Mouse (Mus musculus): ENCODE results near the gene Otop2. TPM values are rescaled to one million over a fixed set of nuclear protein-coding genes. Genes with fewer than 3 reads are reported as not detected.
A peak's percentile ranks its signal among the peaks of the same experiment; 100 is the strongest.

Otop2 gene
- total and polyA plus RNA-seq, 3 experiments: not detected

DNA sequence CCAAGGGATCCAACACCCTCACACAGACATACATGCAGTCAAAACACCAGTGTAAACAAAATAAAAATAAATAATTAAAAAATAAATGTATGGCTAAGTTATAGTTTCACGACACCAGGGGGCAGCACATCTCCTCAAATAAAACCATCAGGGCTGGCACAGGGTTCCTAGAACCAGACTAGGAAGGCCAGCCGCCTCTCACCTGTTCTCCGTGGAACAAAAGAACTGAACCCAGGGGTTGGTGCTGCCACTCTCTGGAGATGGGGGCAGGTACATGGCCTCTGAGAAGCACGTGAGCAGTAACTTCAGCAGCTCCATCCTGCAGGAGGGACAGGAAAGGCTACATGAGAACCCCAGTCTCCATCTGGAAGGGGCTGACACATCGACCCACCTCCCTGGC, 51.5 kb downstream of the Otop2 start:
- Histone ChIP-seq H3K4me3 (replicated peaks in 1 of 3; ENCODE audit: low read depth in 2 of 3, low read length in 2 of 3, poor library complexity in 1 of 3) (no peak overlapping the region), H3K79me2 (replicated peaks; ENCODE audit: control insufficient read depth, extremely low read depth, insufficient read depth, poor library complexity, severe bottlenecking) (no peaks in the 10 kb centered on the region), H3K36me3 (replicated peaks in 1 of 2; ENCODE audit: control insufficient read depth in 1 of 2, insufficient read depth in 1 of 2, low read length in 1 of 2) (no peaks in the 10 kb centered on the region), H3K9me3 (replicated peaks; ENCODE audit: low read length) (peaks cover 10% of the 10 kb centered on the region), H3K27ac (ENCODE audit: insufficient read depth, low read depth) (no peak overlapping the region), H3K9ac (ENCODE audit: insufficient read depth, low read depth) (no peak overlapping the region), H3K4me2 (ENCODE audit: insufficient read depth, low read depth, poor library complexity, severe bottlenecking) (no peak overlapping the region), H3K4me1 (ENCODE audit: control insufficient read depth in 1 of 2, insufficient read depth in 2 of 2) (peaks cover 3% of the 10 kb centered on the region in 2 experiments; a peak in 2 of 4 replicates), H3K27me3 (replicated peaks) (peaks cover 88% of the 10 kb centered on the region)
- in situ Hi-C loops (cut with MboI; ENCODE audit: low pct_ligation_motif_present, low pct_unique_long_range_greater_than_20kb, low sequenced_read_pairs): loop anchor here (5.0 to 10.0 kb wide), 4 partner anchors 36 to 356 kb away; partner anchors contain the start of gene Ush1g
- dilution Hi-C loops (cut with MboI; ENCODE audit: extremely low pct_ligation_motif_present, extremely low pct_unique_long_range_greater_than_20kb, low sequenced_read_pairs): no loop called here
- DNase-seq (ENCODE audit: extremely low read depth): peak; percentile 68
- TF ChIP-seq MAX (IDR thresholded peaks at IDR 0.05; ENCODE audit: low read length) (no peak), CHD2 (IDR thresholded peaks at IDR 0.05; ENCODE audit: low read length) (no peak), ZMIZ1 (IDR thresholded peaks at IDR 0.05; ENCODE audit: low read depth, low read length) (no peak), MYC (IDR thresholded peaks at IDR 0.05; ENCODE audit: low read depth, low read length) (no peak), CHD1 (IDR thresholded peaks at IDR 0.05; ENCODE audit: low read depth, low read length) (no peak), POLR2AphosphoS2 (IDR thresholded peaks at IDR 0.05; ENCODE audit: low read depth, low read length) (no peak), IRF4 (IDR thresholded peaks at IDR 0.05; ENCODE audit: low read depth, low read length) (0 out of 2 replicates have a peak, but pooled peaks have one; percentile 18), ELF1 (IDR thresholded peaks at IDR 0.05; ENCODE audit: low read depth, low read length) (no peak), MAFK (IDR thresholded peaks at IDR 0.05; ENCODE audit: insufficient replicate concordance, low read length) (no peak), GABPA (IDR thresholded peaks at IDR 0.05; ENCODE audit: insufficient replicate concordance, low read depth, low read length) (no peak), MEF2A (IDR thresholded peaks at IDR 0.05; ENCODE audit: borderline replicate concordance, low read depth, low read length) (no peak), NELFE (IDR thresholded peaks at IDR 0.05; ENCODE audit: low read depth, low read length) (no peak), JUND (conservative IDR thresholded peaks at IDR 0.05; ENCODE audit: low read depth, low read length) (no peak), NRF1 (IDR thresholded peaks at IDR 0.05; ENCODE audit: low read depth, low read length) (no peak), BHLHE40 (IDR thresholded peaks at IDR 0.05; ENCODE audit: low read depth, low read length) (no peak), CTCF (conservative IDR thresholded peaks at IDR 0.05 in 1 of 2, IDR thresholded peaks at IDR 0.05 in 1 of 2; ENCODE audit: low read depth in 2 of 2, low read length in 2 of 2) (peak; percentile 18 to 83; a peak in 2 of 4 replicates), ZKSCAN1 (IDR thresholded peaks at IDR 0.05; ENCODE audit: borderline replicate concordance, low read depth, low read length) (no peak), MXI1 (IDR thresholded peaks at IDR 0.05; ENCODE audit: low read depth, low read length) (no peak), RCOR1 (conservative IDR thresholded peaks at IDR 0.05; ENCODE audit: low read depth, low read length) (no peak), PAX5 (IDR thresholded peaks at IDR 0.05; ENCODE audit: low read length) (no peak), RAD21 (IDR thresholded peaks at IDR 0.05; ENCODE audit: low read depth, low read length) (peak; percentile 84), TBP (conservative IDR thresholded peaks at IDR 0.05; ENCODE audit: low read depth, low read length) (no peak), EP300 (IDR thresholded peaks at IDR 0.05; ENCODE audit: low read length) (no peak), ZNF384 (IDR thresholded peaks at IDR 0.05; ENCODE audit: low read depth, low read length) (no peak), HCFC1 (IDR thresholded peaks at IDR 0.05; ENCODE audit: low read depth, low read length) (no peak), USF2 (conservative IDR thresholded peaks at IDR 0.05; ENCODE audit: low read depth, low read length) (no peak), JUN (IDR thresholded peaks at IDR 0.05; ENCODE audit: insufficient read depth, low read depth, low read length) (no peak), ETS1 (conservative IDR thresholded peaks at IDR 0.05; ENCODE audit: low read depth, low read length) (no peak), E2F4 (IDR thresholded peaks at IDR 0.05; ENCODE audit: insufficient replicate concordance, low read depth, low read length) (no peak), SIN3A (IDR thresholded peaks at IDR 0.05; ENCODE audit: low read length) (no peak), USF1 (IDR thresholded peaks at IDR 0.05; ENCODE audit: low read depth, low read length) (no peak), SMC3 (IDR thresholded peaks at IDR 0.05; ENCODE audit: low read depth, low read length) (peak; percentile 73), UBTF (IDR thresholded peaks at IDR 0.05; ENCODE audit: low read depth, low read length) (no peak), POLR2A (IDR thresholded peaks at IDR 0.05; ENCODE audit: low read depth, low read length) (no peak), TCF12 (IDR thresholded peaks at IDR 0.05; ENCODE audit: low read depth, low read length) (no peak), MAZ (IDR thresholded peaks at IDR 0.05; ENCODE audit: low read depth, low read length) (no peak), KAT2A (IDR thresholded peaks at IDR 0.05; ENCODE audit: insufficient replicate concordance, low read length) (no peak), ZC3H11A (IDR thresholded peaks at IDR 0.05; ENCODE audit: low read depth, low read length) (peak; percentile 38; the same call in 1 of the 2 replicates)

All from CH12.LX (cell line).